Mouse (Mus musculus): Measurements from ENCODE around the gene Ceacam20. TPM values are rescaled to one million over a fixed set of nuclear protein-coding genes. Genes with fewer than 3 reads are reported as not detected.
"Not testable (repeated sequence)": the region's sequence is repeated elsewhere in the genome, so short reads cannot be mapped to it uniquely, and the experiment has no call there.

Ceacam20 gene
- polyA plus RNA-seq, 1 experiment from 2014 or later = not detected

GRCm38 (mm10) chr7:19928486-19928885 lies 36.7 kb upstream of the Ceacam20 start:
- Histone ChIP-seq H3K4me1 (ENCODE audit: insufficient read depth) (no peaks in the 10 kb centered on the region), H3K9ac (no peak overlapping the region), H3K4me2 (no peak overlapping the region), H3K4me3 (ENCODE audit: low read depth, low read length) (no peak overlapping the region), H3K9me3 (ENCODE audit: low read depth, low read length) (no peaks in the 10 kb centered on the region), H3K27ac (ENCODE audit: low read depth) (no peak overlapping the region), H3K36me3 (ENCODE audit: insufficient read depth) (no peaks in the 10 kb centered on the region), H3K27me3 (ENCODE audit: insufficient read depth, low read length) (no peaks in the 10 kb centered on the region)
- DNase-seq = no peak
- ATAC-seq (ENCODE audit: insufficient read depth) = no peak
- WGBS = 77% methylated on average over 5 of the region's 5 CpGs
- TF ChIP-seq CTCF (IDR thresholded peaks at IDR 0.05; ENCODE audit: low read depth) = no peak

- not testable (repeated sequence) for ATAC-seq (ENCODE audit: insufficient read depth); H3K4me2 ChIP-seq
Observed at GRCm38 (mm10) chr7:19930481-19930880, 34.7 kb upstream of the Ceacam20 start.

GRCm38 (mm10) chr7:19932133-19932876 lies 32.9 kb upstream of the Ceacam20 start:
- Histone ChIP-seq H3K9ac (no peak overlapping the region), H3K9me3 (ENCODE audit: low read depth, low read length) (no peaks in the 10 kb centered on the region), H3K4me3 (ENCODE audit: low read depth, low read length) (no peak overlapping the region), H3K4me2 (peak overlapping the region; percentile 33; the same call in 1 of the 2 replicates), H3K27me3 (ENCODE audit: insufficient read depth, low read length) (no peaks in the 10 kb centered on the region), H3K27ac (ENCODE audit: low read depth) (0 out of 2 replicates have a peak overlapping the region, but pooled peaks have one; percentile 18), H3K36me3 (ENCODE audit: insufficient read depth) (no peaks in the 10 kb centered on the region), H3K4me1 (ENCODE audit: insufficient read depth) (no peaks in the 10 kb centered on the region)
- ATAC-seq (ENCODE audit: insufficient read depth) (no peak), DNase-seq (peak; percentile 18)
- 13% methylated on average over 13 of the region's 13 CpGs for WGBS
- TF ChIP-seq CTCF (IDR thresholded peaks at IDR 0.05; ENCODE audit: low read depth) = no peak

More at GRCm38 (mm10) chr7:19930481-19930880, 34.7 kb upstream of the Ceacam20 start:
- not testable (repeated sequence) for H3K4me3 ChIP-seq (ENCODE audit: low read depth, low read length); H3K36me3 ChIP-seq (ENCODE audit: insufficient read depth); H3K27ac ChIP-seq (ENCODE audit: low read depth); H3K9ac ChIP-seq; DNase-seq; H3K27me3 ChIP-seq (ENCODE audit: insufficient read depth, low read length); H3K4me1 ChIP-seq (ENCODE audit: insufficient read depth); H3K9me3 ChIP-seq (ENCODE audit: low read depth, low read length)
- 59% methylated on average over 6 of the region's 6 CpGs for WGBS

- TF ChIP-seq CTCF (IDR thresholded peaks at IDR 0.05; ENCODE audit: low read depth) = no peak
- Histone ChIP-seq H3K9ac (no peak overlapping the region), H3K4me1 (ENCODE audit: insufficient read depth) (no peaks in the 10 kb centered on the region), H3K4me2 (peak overlapping the region; percentile 46), H3K4me3 (ENCODE audit: low read depth, low read length) (no peak overlapping the region), H3K27me3 (ENCODE audit: insufficient read depth, low read length) (no peaks in the 10 kb centered on the region), H3K27ac (ENCODE audit: low read depth) (peak overlapping the region; percentile 60; the same call in 1 of the 2 replicates), H3K9me3 (ENCODE audit: low read depth, low read length) (no peaks in the 10 kb centered on the region), H3K36me3 (ENCODE audit: insufficient read depth) (no peaks in the 10 kb centered on the region)
- ATAC-seq (ENCODE audit: insufficient read depth) (peak; percentile 48; the same call in 1 of the 2 replicates), DNase-seq (peak; percentile 78)
- 18% methylated on average over 21 of the region's 21 CpGs for WGBS
Observed at GRCm38 (mm10) chr7:19932877-19933809, 32.1 kb upstream of the Ceacam20 start.

GRCm38 (mm10) chr7:19935171-19935751 lies 30.0 kb upstream of the Ceacam20 start:
- no peak overlapping the region for H3K9ac ChIP-seq
- no peak for TF ChIP-seq CTCF (IDR thresholded peaks at IDR 0.05; ENCODE audit: low read depth)
- ATAC-seq (ENCODE audit: insufficient read depth) = no peak
- no peak for DNase-seq
- no peaks in the 10 kb centered on the region for H3K27me3 ChIP-seq (ENCODE audit: insufficient read depth, low read length)
- H3K36me3 ChIP-seq (ENCODE audit: insufficient read depth) = no peaks in the 10 kb centered on the region
- 66% methylated on average over 20 of the region's 20 CpGs for WGBS
- no peaks in the 10 kb centered on the region for H3K9me3 ChIP-seq (ENCODE audit: low read depth, low read length)
- H3K27ac ChIP-seq (ENCODE audit: low read depth) = peak overlapping the region; percentile 48; the same call in 1 of the 2 replicates
- H3K4me3 ChIP-seq (ENCODE audit: low read depth, low read length) = no peak overlapping the region
- 0 out of 2 replicates have a peak, but pooled peaks cover 4% of the 10 kb centered on the region for H3K4me1 ChIP-seq (ENCODE audit: insufficient read depth)
- H3K4me2 ChIP-seq = no peak overlapping the region

GRCm38 (mm10) chr7:19935961-19936360 lies 29.3 kb upstream of the Ceacam20 start:
- TF ChIP-seq CTCF (IDR thresholded peaks at IDR 0.05; ENCODE audit: low read depth) = no peak
- Histone ChIP-seq H3K4me3 (ENCODE audit: low read depth, low read length) (no peak overlapping the region), H3K36me3 (ENCODE audit: insufficient read depth) (no peaks in the 10 kb centered on the region), H3K9ac (no peak overlapping the region), H3K4me1 (ENCODE audit: insufficient read depth) (0 out of 2 replicates have a peak, but pooled peaks cover 4% of the 10 kb centered on the region), H3K9me3 (ENCODE audit: low read depth, low read length) (no peaks in the 10 kb centered on the region), H3K4me2 (no peak overlapping the region), H3K27ac (ENCODE audit: low read depth) (peak overlapping the region; percentile 48), H3K27me3 (ENCODE audit: insufficient read depth, low read length) (no peaks in the 10 kb centered on the region)
- 50% methylated on average over 6 of the region's 6 CpGs for WGBS
- ATAC-seq (ENCODE audit: insufficient read depth) (no peak), DNase-seq (peak; percentile 73)

All from lung, embryonic 14.5 days (tissue).